Comparison of ENCODE assay signal across 12 mouse cellular contexts in the genomic region with DNA sequence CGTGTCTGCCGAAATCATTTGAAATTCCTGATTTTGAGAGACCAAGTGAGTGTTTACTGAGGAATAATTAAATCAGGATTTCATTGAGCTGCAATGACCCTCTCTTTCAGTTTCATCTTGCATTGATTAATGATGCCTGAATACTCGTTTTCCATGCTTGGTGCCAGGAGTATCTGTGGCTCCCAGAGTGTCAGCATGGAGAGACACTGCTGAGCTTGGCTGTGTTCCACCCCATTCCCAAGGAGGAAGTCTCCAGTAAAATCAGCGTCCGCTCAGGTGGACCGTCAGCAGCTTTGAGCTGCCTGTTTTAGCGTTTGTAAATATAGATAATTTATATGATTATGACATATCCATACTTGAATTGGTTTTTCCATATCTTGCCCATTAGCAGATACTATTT.
DNase-seq lines count a peak whose midpoint lies in the region; ATAC-seq and TF ChIP-seq lines count a peak whose summit lies in the region.
"Had no signal": no experiment of that assay in that cellular context is flagged by ENCODE, and none has a peak within 500 bp of the region (broad histone marks: within the 10 kb centered on the region; RNA-seq: fewer than 3 reads in every experiment).

No protein-coding gene starts in this region.

- H3K27ac ChIP-seq in forebrain, embryonic 16.5 days (ENCODE audit: low read length), result no peak overlapping the region
- H3K27ac ChIP-seq in forebrain, postnatal 0 days (ENCODE audit: low read depth, low read length), result no peak overlapping the region
- H3K27ac ChIP-seq in kidney, postnatal 0 days, result no peak overlapping the region
- H3K27ac ChIP-seq in midbrain, postnatal 0 days (ENCODE audit: low read depth, low read length), result no peak overlapping the region
- H3K27ac ChIP-seq in midbrain, embryonic 16.5 days (ENCODE audit: low read length), result no peak overlapping the region
- H3K27ac ChIP-seq: heart, adult 2 months; hindbrain, embryonic 10.5 days had no signal

- no peaks in the 10 kb centered on the region; the same call in 1 of the 2 replicates for H3K4me1 ChIP-seq in forebrain, embryonic 16.5 days (replicated peaks; ENCODE audit: control insufficient read depth, insufficient read depth, low read length)
- H3K4me1 ChIP-seq in forebrain, postnatal 0 days (ENCODE audit: insufficient read depth), result no peaks in the 10 kb centered on the region
- no peaks in the 10 kb centered on the region for H3K4me1 ChIP-seq in kidney, postnatal 0 days (replicated peaks; ENCODE audit: insufficient read depth, low read length)
- H3K4me1 ChIP-seq in midbrain, postnatal 0 days (ENCODE audit: insufficient read depth, low read length), result no peaks in the 10 kb centered on the region
- no peaks in the 10 kb centered on the region; the same call in 1 of the 2 replicates for H3K4me1 ChIP-seq in midbrain, embryonic 16.5 days (ENCODE audit: control insufficient read depth, insufficient read depth, low read length)

- no peaks in the 10 kb centered on the region for H3K36me3 ChIP-seq in forebrain, embryonic 16.5 days (ENCODE audit: control insufficient read depth, insufficient read depth)
- H3K36me3 ChIP-seq in forebrain, postnatal 0 days (ENCODE audit: insufficient read depth), result no peaks in the 10 kb centered on the region
- H3K36me3 ChIP-seq in kidney, postnatal 0 days (ENCODE audit: insufficient read depth, low read length), result peaks cover 7% of the 10 kb centered on the region; the same call in 1 of the 2 replicates
- H3K36me3 ChIP-seq in midbrain, postnatal 0 days (ENCODE audit: insufficient read depth, low read length), result no peaks in the 10 kb centered on the region
- no peaks in the 10 kb centered on the region for H3K36me3 ChIP-seq in midbrain, embryonic 16.5 days (ENCODE audit: control insufficient read depth, insufficient read depth, low read length)

- 53% methylated on average over 7 of the region's 7 CpGs for WGBS in forebrain, embryonic 16.5 days
- WGBS in forebrain, postnatal 0 days, result 46% methylated on average over 7 of the region's 7 CpGs
- 58% methylated on average over 7 of the region's 7 CpGs for WGBS in kidney, postnatal 0 days
- 68% methylated on average over 7 of the region's 7 CpGs for WGBS in midbrain, postnatal 0 days
- WGBS in midbrain, embryonic 16.5 days, result 68% methylated on average over 7 of the region's 7 CpGs

- ATAC-seq in forebrain, embryonic 16.5 days, result peak; percentile 57
- no peak for ATAC-seq in forebrain, postnatal 0 days
- ATAC-seq in kidney, postnatal 0 days (replicated peaks; ENCODE audit: low FRiP score, low read depth), result no peak
- ATAC-seq in midbrain, postnatal 0 days (ENCODE audit: low FRiP score), result no peak
- no peak for ATAC-seq in midbrain, embryonic 16.5 days
- no peak for ATAC-seq in CD4-positive, CD25-positive, alpha-beta regulatory T cell, adult 4 months

- H3K9ac ChIP-seq in forebrain, embryonic 16.5 days (replicated peaks; ENCODE audit: low read depth, low read length), result no peak overlapping the region
- H3K9ac ChIP-seq in forebrain, postnatal 0 days, result no peak overlapping the region
- no peak overlapping the region for H3K9ac ChIP-seq in kidney, postnatal 0 days (ENCODE audit: low read depth, low read length)
- no peak overlapping the region for H3K9ac ChIP-seq in midbrain, postnatal 0 days (replicated peaks; ENCODE audit: low read length, poor library complexity, severe bottlenecking)
- H3K9ac ChIP-seq in midbrain, embryonic 16.5 days (ENCODE audit: low read depth, low read length), result no peak overlapping the region

- no peaks in the 10 kb centered on the region for H3K9me3 ChIP-seq in forebrain, embryonic 16.5 days (ENCODE audit: control insufficient read depth, low read length)
- no peaks in the 10 kb centered on the region for H3K9me3 ChIP-seq in forebrain, postnatal 0 days (ENCODE audit: low read length)
- H3K9me3 ChIP-seq in kidney, postnatal 0 days (replicated peaks; ENCODE audit: low read length), result no peaks in the 10 kb centered on the region
- H3K9me3 ChIP-seq in midbrain, postnatal 0 days (ENCODE audit: low read length), result no peaks in the 10 kb centered on the region
- no peaks in the 10 kb centered on the region for H3K9me3 ChIP-seq in midbrain, embryonic 16.5 days (replicated peaks; ENCODE audit: control insufficient read depth, low read length, poor library complexity, severe bottlenecking)
- H3K9me3 ChIP-seq: hindbrain, embryonic 10.5 days had no signal

- H3K27me3 ChIP-seq in forebrain, embryonic 16.5 days (replicated peaks; ENCODE audit: control insufficient read depth, insufficient read depth, low read length), result no peaks in the 10 kb centered on the region
- H3K27me3 ChIP-seq in forebrain, postnatal 0 days (ENCODE audit: insufficient read depth, low read length), result no peaks in the 10 kb centered on the region
- no peaks in the 10 kb centered on the region for H3K27me3 ChIP-seq in kidney, postnatal 0 days (ENCODE audit: insufficient read depth, low read length)
- H3K27me3 ChIP-seq in midbrain, postnatal 0 days (ENCODE audit: insufficient read depth, low read length), result no peaks in the 10 kb centered on the region
- no peaks in the 10 kb centered on the region for H3K27me3 ChIP-seq in midbrain, embryonic 16.5 days (ENCODE audit: control insufficient read depth, insufficient read depth, low read depth, low read length)

- no peak overlapping the region for H3K4me2 ChIP-seq in forebrain, embryonic 16.5 days (ENCODE audit: low read length)
- H3K4me2 ChIP-seq in forebrain, postnatal 0 days (ENCODE audit: low read depth), result no peak overlapping the region
- H3K4me2 ChIP-seq in kidney, postnatal 0 days (ENCODE audit: low read length), result no peak overlapping the region
- H3K4me2 ChIP-seq in midbrain, postnatal 0 days (ENCODE audit: low read depth, low read length, poor library complexity, severe bottlenecking), result no peak overlapping the region
- H3K4me2 ChIP-seq in midbrain, embryonic 16.5 days (ENCODE audit: low read length), result no peak overlapping the region

- no peak for DNase-seq in forebrain, postnatal 0 days
- DNase-seq in kidney, postnatal 0 days (ENCODE audit: low spot score), result peak; percentile 28
- DNase-seq in kidney, adult 8-10 months, result no peak
- peak; percentile 60 for DNase-seq in midbrain, postnatal 0 days (ENCODE audit: low spot score)
- DNase-seq in kidney, postnatal 4 days, result peak; percentile 17
- DNase-seq: heart, adult 2 months; liver; thymus, adult 2 months had no signal

- H3K4me3 ChIP-seq in forebrain, embryonic 16.5 days (replicated peaks; ENCODE audit: low read length), result no peak overlapping the region
- no peak overlapping the region for H3K4me3 ChIP-seq in forebrain, postnatal 0 days (ENCODE audit: low read depth, low read length)
- no peak overlapping the region for H3K4me3 ChIP-seq in kidney, postnatal 0 days (replicated peaks; ENCODE audit: low read depth, low read length)
- no peak overlapping the region for H3K4me3 ChIP-seq in midbrain, postnatal 0 days (ENCODE audit: low read depth, low read length)
- no peak overlapping the region for H3K4me3 ChIP-seq in midbrain, embryonic 16.5 days (ENCODE audit: low read depth, low read length)
- H3K4me3 ChIP-seq: heart, adult 2 months; hindbrain, embryonic 10.5 days had no signal

- no peak for TF ChIP-seq CTCF in forebrain, postnatal 0 days (IDR thresholded peaks at IDR 0.05; ENCODE audit: low read depth)
- no peak for TF ChIP-seq CTCF in kidney, postnatal 0 days (IDR thresholded peaks at IDR 0.05; ENCODE audit: low read depth)
- no peak for TF ChIP-seq CTCF in midbrain, postnatal 0 days (IDR thresholded peaks at IDR 0.05)

Comparison
In these comparisons a context has a peak if more than half of its experiments do, and no peak if none do; other contexts are left out.
1. DNase-seq: peak in kidney, postnatal 0 days (single experiment), midbrain, postnatal 0 days (single experiment) and kidney, postnatal 4 days (2 of 2); none in forebrain, postnatal 0 days (single experiment) and kidney, adult 8-10 months (0 of 2).